Mouse (Mus musculus): ENCODE measurements around the gene Ppp1r12a.

DNA sequence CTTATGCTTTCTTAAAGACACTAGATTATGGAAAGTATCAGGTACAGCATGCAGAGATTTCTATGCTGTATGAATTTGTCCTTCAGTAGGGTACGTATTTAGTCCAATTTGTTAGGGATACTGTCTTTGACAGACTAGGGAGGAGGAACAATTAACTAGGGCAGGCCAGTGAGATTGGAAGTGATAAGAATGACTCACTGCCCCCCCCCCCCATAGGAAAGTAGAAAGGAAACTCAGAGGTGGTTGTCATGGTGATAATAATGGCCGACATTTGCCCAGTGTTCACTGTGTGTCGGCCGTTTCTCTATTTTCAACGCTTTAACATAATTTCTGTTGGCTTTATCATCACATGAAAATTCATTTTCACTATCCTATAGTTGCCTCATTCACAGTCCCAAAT, 47.4 kb downstream of the Ppp1r12a start:
- TF ChIP-seq GATA1 (IDR thresholded peaks at IDR 0.05; ENCODE audit: borderline replicate concordance, low read length), result no peak
- TF ChIP-seq FLI1 (IDR thresholded peaks at IDR 0.05; ENCODE audit: low read length), result no peak
